Mouse (Mus musculus) megakaryocyte progenitor cell, adult 5-6 weeks (primary cell): ENCODE measurements around the gene Cx3cr1. TPM values are rescaled to one million over a fixed set of nuclear protein-coding genes. Genes with fewer than 3 reads are reported as not detected.
"Not testable (repeated sequence)": the region's sequence is repeated elsewhere in the genome, so short reads cannot be mapped to it uniquely, and the experiment has no call there.

Experiments
- ATAC-seq: replicated peaks from 2 replicates; pipeline ENCODE4 v1.8.0; 2016; ENCODE audit warnings: mild to moderate bottlenecking, moderate TSS enrichment, inconsistent platforms; ENCODE audit not compliant: poor library complexity
- total RNA-seq, 2 experiments: library from RNA; stranded (forward) in 1 of 2; stranded (reverse) in 1 of 2; fragments of 157-497, 149-512 nt in 1 of 2; fragments of 200-1000 nt in 1 of 2; gene quantifications; 2 replicates each; pipeline versions ENCODE4 v1.2.3 to v1.2.4; 2015 to 2017

Cx3cr1 gene
- total RNA-seq, 2 experiments from 2014 or later = 10.6 to 13.9 TPM

- ATAC-seq = peak; percentile 30; the same call in 1 of the 2 replicates
Measured at GRCm38 (mm10) chr9:120030421-120030820, 39.3 kb downstream of the Cx3cr1 start.

GRCm38 (mm10) chr9:120029880-120030279 is 39.8 kb downstream of the Cx3cr1 start:
- ATAC-seq = no peak

DNA sequence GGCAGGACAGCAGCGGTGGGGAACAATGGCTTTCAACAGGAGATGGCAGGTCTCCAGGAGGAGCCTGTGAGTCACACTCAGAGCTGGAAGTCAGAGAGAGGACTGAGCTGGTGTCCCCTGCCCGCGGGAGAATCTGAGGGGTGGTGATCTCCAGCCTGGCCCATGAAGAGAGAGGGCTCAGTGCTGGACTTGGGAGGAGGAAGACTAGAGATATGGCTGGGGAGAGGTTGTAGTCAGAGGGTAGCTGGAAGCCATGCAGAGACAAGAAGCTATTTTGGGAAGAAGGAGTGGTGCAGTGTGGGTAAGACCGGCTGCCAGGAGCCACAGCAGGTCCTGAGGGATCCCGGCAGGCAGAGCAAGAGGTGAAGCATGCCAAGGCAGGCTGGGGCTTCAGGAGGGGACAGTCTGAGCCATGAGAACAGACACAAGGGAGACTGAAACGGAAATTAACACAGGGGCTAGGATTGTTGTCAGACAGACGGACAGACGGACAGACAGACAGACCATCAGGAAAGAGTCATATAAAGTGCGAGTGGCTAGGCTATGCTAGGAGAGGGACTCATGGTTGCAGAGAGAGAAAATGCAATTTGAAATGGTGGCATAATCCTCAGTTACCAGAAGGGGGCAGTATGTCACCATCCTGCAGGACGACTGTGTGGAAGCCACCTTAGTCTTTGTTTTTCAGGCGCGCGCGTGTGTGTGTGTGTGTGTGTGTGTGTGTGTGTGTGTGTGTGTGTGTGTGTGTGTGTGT is 42.1 kb downstream of the Cx3cr1 start:
- ATAC-seq = peak; percentile 96

GRCm38 (mm10) chr9:120024625-120025024 is 45.1 kb downstream of the Cx3cr1 start:
- ATAC-seq = no peak

DNA sequence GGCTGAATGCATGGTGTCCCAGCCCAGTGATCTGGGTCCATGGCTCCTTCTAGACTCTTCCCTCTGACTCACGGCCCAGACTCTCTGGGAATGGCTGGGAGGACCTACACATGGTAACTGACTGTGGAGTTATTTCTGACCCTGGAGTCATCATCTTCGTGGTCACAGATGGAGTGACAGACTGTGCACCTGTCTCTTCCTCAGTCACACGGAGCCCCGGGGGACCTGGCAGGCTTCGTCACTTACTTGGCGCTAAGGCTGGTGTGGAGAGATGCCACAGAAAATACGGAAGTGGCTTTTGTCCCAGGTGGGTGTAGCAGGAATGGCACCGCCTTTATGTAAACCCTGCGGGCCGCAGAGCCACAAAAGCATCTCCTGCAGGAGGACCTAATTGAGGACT is 45.5 kb downstream of the Cx3cr1 start:
- ATAC-seq = no peak

GRCm38 (mm10) chr9:120023086-120023811 is 46.4 kb downstream of the Cx3cr1 start, which contains the start of gene Xirp1:
TSS of gene Xirp1 (minus strand) at chr9:120023598.
- no peak for ATAC-seq

GRCm38 (mm10) chr9:120021164-120021563 is 48.5 kb downstream of the Cx3cr1 start:
- ATAC-seq = no peak

- peak; percentile 86 for ATAC-seq
Measured at GRCm38 (mm10) chr9:120020285-120020890, 49.3 kb downstream of the Cx3cr1 start.

DNA sequence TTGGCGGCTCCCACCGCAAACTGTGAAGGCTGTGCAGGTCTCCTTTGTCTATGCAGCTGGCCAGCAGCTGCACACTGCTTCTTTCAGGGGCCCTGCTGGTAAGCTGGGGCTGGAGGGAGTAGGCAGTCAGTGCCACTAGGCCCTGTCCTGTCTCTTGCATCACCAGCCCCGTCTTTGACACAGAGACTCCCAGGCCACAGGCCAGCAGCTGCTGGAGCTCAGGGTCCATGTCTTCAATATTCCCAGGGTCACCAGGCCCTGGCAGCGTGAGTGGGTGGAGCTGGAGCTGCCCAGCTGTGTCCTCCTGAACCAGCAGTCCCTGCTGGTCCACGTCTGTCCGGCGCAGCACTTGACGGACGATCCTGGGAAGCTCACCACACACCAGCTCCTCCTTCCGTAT is 52.7 kb downstream of the Cx3cr1 start:
- no peak for ATAC-seq

GRCm38 (mm10) chr9:120014828-120015227 is 54.9 kb downstream of the Cx3cr1 start:
- no peak for ATAC-seq

DNA sequence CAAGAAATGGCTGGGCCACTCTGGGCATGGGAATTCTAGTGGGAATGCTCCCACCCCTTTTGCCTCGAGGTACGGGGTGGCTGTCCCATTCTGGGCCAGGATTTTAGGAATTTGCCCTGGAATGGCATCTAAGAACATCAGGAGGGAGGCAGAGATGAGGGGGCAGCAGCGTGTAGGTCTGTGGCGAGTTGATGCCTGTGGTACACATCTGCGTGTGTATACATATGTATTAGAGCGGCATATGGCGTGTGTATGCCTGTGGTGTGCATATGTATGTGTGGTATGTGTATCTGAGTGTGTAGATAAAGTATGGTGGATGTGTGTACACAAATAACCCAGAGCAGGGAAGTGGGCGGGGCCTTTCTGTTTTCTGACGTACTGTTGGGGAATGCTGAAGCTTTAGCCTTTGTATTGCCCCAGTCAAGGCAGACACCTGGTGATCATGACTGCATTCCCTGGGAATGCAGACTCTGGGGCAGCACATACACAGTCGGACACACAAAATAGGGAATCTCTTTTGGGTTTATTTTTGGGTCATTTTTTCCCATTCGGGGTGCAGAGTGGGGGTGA is 56.3 kb downstream of the Cx3cr1 start:
- ATAC-seq = no peak

DNA sequence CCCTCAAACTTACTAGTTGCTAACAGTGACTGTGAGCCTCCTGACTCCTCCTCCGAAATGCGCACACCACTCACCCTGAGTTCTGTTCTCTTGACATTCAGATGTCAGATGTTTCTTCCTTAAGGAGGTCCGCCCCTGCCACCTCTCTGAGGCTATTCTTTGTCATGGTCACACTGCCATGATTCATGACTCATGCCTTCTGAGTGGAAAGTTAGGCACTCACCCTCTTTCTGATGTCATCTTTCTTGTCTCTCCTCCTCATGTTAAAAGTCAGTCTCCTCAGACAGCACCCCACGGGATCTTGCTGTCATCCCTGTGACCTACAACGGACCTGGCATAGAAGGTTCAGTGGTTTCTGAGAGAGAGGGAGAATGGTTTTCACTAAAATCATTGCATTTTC is 56.9 kb downstream of the Cx3cr1 start:
- ATAC-seq = no peak

DNA sequence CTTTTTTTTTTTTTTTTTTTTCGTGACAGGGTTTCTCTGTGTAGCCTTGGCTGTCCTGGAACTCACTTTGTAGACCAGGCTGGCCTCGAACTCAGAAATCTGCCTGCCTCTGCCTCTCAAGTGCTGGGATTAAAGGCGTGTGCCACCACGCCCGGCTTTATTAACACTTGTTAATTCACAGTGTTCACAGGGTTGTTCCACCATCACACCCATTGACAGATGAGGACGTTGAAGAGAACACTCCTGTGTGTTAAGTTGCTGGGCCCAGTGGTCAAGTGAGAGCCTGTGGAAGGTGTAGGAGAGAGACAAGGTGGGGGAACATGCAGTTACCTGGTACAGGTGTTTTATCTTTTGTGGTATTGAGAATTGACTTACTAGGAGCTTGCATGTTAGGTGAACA is 57.5 kb downstream of the Cx3cr1 start:
- not testable (repeated sequence) for ATAC-seq

DNA sequence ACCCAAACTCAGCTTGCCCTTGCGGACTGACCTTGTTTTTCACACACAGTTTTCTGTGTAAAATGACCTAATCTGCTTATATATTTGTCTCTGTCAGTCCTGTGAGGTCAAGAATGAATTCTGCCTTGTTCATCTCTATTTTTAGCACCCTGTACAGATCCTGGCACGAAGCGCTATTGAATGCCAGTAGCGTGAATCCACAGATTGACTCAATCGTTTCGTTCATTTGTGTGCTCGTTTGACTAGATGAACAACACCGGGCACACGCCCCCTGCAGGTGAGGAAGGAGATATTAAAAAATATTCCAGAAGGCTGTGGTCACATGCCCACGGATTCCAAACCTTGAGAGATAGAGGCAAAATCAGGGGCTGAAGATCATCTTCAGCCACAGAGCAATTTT is 58.1 kb downstream of the Cx3cr1 start:
- peak; percentile 54 for ATAC-seq

DNA sequence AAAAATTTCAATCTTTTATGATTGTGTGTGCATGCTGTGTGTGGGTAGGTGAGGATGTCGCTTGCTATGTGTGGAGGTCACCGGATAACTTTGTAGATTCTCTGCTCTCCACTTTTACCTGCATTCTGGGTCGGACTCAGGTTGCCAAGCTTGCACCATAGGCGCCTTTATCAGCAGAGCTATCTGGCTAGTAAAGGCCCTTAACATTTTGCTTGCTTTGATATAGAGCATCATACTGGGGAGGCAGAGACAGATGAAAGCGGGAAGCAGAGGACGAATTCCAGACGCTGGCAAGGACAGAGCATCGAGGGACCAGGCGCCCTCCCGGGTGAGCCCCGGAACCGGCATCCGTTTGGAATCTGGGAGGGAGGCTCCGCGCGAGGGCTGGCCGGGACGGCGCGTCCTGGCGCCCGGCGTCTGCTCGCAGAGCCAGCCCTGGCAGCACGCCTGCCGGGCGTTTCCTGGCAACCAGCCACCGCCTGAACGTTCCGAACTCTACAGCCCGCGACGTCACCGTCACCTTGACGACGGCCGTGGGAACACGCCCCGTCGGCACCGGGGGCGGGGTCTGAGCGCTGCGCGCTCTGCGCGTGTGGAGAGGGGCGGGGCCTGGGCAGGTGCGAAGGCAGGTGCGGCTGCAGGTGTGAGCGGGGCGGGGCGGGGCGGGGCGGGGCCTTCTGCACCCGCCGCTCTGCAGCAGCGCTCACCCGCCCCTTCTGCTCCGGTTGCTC is 58.7 kb downstream of the Cx3cr1 start:
- peak; percentile 93 for ATAC-seq

GRCm38 (mm10) chr9:120009871-120010270 is 59.8 kb downstream of the Cx3cr1 start:
- ATAC-seq = no peak

DNA sequence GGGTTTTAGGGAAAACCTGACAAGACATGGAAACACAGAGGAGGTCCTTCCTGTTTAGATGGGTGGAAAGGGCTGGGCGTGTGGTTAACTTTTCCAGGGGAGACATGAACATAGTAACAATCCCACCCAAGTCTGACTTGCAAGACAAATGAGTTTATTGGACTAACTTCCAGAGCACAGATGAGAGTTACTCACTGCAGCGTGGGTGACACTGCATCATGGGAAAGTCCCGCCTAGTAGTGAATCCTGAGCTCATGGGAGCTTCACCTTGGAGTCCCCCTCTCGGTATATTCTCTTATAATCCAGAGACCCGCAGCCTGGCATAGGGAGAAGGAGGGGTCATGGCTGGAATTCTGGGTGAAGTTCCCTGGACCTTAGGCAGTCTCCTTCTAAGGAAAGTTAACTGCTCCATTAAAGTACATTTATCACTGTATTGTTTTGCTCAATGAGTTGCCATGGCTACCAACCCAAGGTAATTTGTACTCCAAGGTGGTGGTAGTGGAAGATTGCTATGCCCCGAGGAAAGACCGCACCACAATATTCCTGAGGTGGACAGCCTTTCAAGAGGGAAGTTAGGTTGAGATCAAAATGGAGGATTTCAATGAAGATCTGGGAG is 60.3 kb downstream of the Cx3cr1 start:
- no peak for ATAC-seq

GRCm38 (mm10) chr9:120007833-120008232 is 61.8 kb downstream of the Cx3cr1 start:
- ATAC-seq = no peak

DNA sequence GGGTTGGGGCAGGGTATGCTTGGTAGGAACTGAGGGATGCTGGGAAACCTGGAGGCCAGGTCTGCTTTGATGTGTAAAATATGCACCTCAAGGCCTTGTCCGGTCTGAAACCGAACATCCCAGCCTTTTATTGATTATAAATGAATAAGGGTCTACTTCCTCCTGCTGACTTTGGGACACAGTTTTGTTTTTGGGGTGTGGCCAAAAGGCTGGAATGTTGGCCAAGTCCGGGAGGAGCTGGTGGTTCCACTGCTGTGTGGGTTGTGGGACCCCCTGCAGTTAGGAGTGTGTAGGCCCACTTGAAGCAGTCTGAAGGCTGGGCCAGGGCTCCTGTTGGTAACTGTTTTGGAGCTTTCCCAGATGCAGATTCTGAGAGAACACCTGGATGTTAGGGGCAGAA is 63.7 kb downstream of the Cx3cr1 start:
- no peak for ATAC-seq

- ATAC-seq = no peak
Measured at GRCm38 (mm10) chr9:120002893-120003292, 66.8 kb downstream of the Cx3cr1 start.
